Mouse (Mus musculus): ENCODE data around the gene Iqsec1. TPM values are rescaled to one million over a fixed set of nuclear protein-coding genes. Genes with fewer than 3 reads are reported as not detected.
A peak's percentile ranks its signal among the peaks of the same experiment; 100 is the strongest.

Iqsec1 gene
- total and polyA plus RNA-seq, 2 experiments from 2014 or later = 21.8 to 103 TPM

DNA sequence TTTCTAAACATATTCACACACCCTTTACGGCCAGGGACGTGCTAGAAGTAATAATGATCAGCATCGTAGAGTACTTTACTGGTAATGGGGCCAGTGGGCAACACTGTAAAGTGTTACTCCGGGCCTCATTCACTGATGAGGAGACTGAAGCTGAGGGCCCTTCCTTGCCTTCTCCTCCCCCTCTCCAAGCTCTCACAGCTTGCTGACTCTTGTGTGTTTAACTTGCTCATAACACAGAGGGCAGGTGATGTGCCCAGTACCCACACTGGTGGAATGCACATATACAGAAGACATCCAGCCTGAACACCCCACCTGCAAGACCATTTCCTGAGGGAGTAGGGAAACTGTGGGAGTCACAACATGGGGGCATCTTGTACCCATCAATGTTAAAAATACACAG lies 271.6 kb downstream of the Iqsec1 start:
- peaks cover 7% of the 10 kb centered on the region for H3K4me1 ChIP-seq (ENCODE audit: insufficient read depth)
- ATAC-seq (no peak), DNase-seq (no peak)
- H3K4me2 ChIP-seq (ENCODE audit: low read depth) = peak overlapping the region; percentile 75
- TF ChIP-seq CTCF (IDR thresholded peaks at IDR 0.05; ENCODE audit: low read depth) = no peak
- H3K9me3 ChIP-seq (ENCODE audit: low read length) = no peaks in the 10 kb centered on the region
- peak overlapping the region; percentile 45 for H3K4me3 ChIP-seq (ENCODE audit: low read depth, low read length)
- no peak overlapping the region for H3K9ac ChIP-seq
- H3K27me3 ChIP-seq (ENCODE audit: insufficient read depth, low read length) = no peaks in the 10 kb centered on the region
- no peak overlapping the region for H3K27ac ChIP-seq (ENCODE audit: low read depth, low read length)
- WGBS = 38% methylated on average over 4 of the region's 4 CpGs
- no peaks in the 10 kb centered on the region for H3K36me3 ChIP-seq (ENCODE audit: insufficient read depth)

DNA sequence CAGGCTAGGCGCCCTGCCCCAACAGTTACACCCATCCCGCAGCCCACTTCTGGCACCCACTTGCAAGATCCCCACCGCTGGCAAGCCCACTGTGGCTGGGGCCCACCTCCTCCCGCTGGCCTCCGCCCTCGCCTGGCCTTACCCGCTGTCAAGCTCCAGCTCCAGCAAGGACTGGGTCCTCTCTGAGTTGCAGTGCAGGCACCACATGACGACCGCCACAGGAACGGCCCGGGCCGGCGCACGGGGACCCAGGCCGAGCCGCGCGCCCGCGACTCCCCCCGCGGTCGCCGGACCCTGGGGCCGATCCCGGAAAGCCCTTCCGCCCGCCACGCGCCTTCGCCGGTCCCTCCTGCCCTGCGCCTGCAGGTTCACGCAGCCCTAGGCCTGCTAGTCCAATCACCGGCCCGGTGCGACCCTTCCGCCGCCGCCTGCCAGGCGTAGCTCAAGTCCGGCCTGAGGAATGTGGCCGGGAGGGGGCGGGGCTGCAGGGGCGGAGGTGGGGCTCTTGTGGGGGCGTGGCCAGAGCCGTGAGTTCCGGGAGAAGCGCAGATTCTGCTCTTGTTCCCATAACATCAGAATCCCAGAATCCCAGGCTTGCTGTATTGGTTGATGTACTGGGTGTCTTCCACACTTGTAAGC lies 272.3 kb downstream of the Iqsec1 start:
- H3K36me3 ChIP-seq (ENCODE audit: insufficient read depth) = no peaks in the 10 kb centered on the region
- H3K4me1 ChIP-seq (ENCODE audit: insufficient read depth) = peaks cover 7% of the 10 kb centered on the region
- ATAC-seq = peak; percentile 63
- TF ChIP-seq CTCF (IDR thresholded peaks at IDR 0.05; ENCODE audit: low read depth) = no peak
- WGBS = 4% methylated on average over 48 of the region's 49 CpGs
- H3K4me2 ChIP-seq (ENCODE audit: low read depth) = peak overlapping the region; percentile 75
- H3K9me3 ChIP-seq (ENCODE audit: low read length) = no peaks in the 10 kb centered on the region
- H3K27me3 ChIP-seq (ENCODE audit: insufficient read depth, low read length) = no peaks in the 10 kb centered on the region
- H3K27ac ChIP-seq (ENCODE audit: low read depth, low read length) = peak overlapping the region; percentile 16; the same call in 1 of the 2 replicates
- H3K4me3 ChIP-seq (ENCODE audit: low read depth, low read length) = peak overlapping the region; percentile 45
- H3K9ac ChIP-seq = peak overlapping the region; percentile 51
- peak; percentile 47 for DNase-seq

DNA sequence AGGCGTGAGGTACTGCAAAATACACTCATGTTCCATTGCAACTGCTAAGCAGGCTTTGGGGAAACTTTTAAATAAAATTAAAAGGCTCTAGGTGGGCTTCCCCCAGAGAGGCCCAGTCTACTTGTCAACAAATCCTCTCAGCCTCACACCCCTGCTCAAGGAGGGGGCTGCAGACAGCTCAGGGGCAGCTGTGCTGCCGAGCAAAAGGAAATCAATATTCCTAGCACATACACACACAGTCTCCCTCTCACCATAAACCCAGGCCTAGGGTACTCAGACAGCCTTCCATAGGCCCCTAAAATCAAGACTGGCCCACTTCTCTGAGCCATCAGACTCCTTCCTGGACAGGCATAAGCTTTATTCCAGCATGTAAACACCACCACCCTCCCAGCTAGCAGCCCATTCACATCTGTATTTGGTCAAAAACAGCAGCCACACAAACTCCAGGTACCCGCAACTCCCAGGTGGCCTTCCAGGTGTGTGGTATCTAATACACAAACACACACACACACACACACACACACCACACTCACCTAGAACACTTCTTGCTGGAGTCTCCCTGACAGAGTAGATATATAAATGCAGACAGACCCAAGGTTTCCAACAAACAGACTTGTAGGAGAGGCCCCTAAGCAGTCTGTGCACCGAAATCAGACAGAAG lies 273.1 kb downstream of the Iqsec1 start:
- peak overlapping the region; percentile 45; the same call in 1 of the 2 replicates for H3K4me3 ChIP-seq (ENCODE audit: low read depth, low read length)
- WGBS = 59% methylated on average over 4 of the region's 4 CpGs
- H3K9me3 ChIP-seq (ENCODE audit: low read length) = no peaks in the 10 kb centered on the region
- peaks cover 7% of the 10 kb centered on the region for H3K4me1 ChIP-seq (ENCODE audit: insufficient read depth)
- no peaks in the 10 kb centered on the region for H3K36me3 ChIP-seq (ENCODE audit: insufficient read depth)
- peak overlapping the region; percentile 51 for H3K9ac ChIP-seq
- TF ChIP-seq CTCF (IDR thresholded peaks at IDR 0.05; ENCODE audit: low read depth) = no peak
- H3K27ac ChIP-seq (ENCODE audit: low read depth, low read length) = 0 out of 2 replicates have a peak overlapping the region, but pooled peaks have one; percentile 21
- peak; percentile 42 for ATAC-seq
- no peak for DNase-seq
- no peaks in the 10 kb centered on the region for H3K27me3 ChIP-seq (ENCODE audit: insufficient read depth, low read length)
- H3K4me2 ChIP-seq (ENCODE audit: low read depth) = peak overlapping the region; percentile 75

DNA sequence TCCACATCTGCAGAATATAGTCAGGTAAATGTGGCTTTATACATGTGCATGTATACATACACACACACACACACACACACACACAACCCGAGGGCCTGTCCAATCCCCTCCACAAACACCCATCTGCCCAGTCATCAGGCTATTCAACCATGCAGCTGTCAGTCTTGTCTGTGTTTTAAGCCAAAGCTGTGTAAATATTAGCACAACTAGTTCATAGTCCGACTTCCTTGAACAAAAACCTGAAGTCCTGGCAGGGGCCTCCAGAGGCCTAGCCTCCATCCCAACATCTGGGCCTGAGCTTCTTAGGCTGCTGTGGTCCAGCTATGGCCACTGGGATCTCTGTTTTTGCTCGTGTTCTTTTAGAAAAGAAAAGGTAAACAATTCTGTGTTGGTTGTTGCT lies 274.8 kb downstream of the Iqsec1 start:
- Histone ChIP-seq H3K36me3 (ENCODE audit: insufficient read depth) (no peaks in the 10 kb centered on the region), H3K9ac (no peak overlapping the region), H3K4me2 (ENCODE audit: low read depth) (no peak overlapping the region), H3K27ac (ENCODE audit: low read depth, low read length) (no peak overlapping the region), H3K9me3 (ENCODE audit: low read length) (no peaks in the 10 kb centered on the region), H3K27me3 (ENCODE audit: insufficient read depth, low read length) (no peaks in the 10 kb centered on the region), H3K4me3 (ENCODE audit: low read depth, low read length) (no peak overlapping the region), H3K4me1 (ENCODE audit: insufficient read depth) (peaks cover 7% of the 10 kb centered on the region)
- no peak for TF ChIP-seq CTCF (IDR thresholded peaks at IDR 0.05; ENCODE audit: low read depth)
- 38% methylated on average over 3 of the region's 3 CpGs for WGBS
- ATAC-seq (no peak), DNase-seq (no peak)

DNA sequence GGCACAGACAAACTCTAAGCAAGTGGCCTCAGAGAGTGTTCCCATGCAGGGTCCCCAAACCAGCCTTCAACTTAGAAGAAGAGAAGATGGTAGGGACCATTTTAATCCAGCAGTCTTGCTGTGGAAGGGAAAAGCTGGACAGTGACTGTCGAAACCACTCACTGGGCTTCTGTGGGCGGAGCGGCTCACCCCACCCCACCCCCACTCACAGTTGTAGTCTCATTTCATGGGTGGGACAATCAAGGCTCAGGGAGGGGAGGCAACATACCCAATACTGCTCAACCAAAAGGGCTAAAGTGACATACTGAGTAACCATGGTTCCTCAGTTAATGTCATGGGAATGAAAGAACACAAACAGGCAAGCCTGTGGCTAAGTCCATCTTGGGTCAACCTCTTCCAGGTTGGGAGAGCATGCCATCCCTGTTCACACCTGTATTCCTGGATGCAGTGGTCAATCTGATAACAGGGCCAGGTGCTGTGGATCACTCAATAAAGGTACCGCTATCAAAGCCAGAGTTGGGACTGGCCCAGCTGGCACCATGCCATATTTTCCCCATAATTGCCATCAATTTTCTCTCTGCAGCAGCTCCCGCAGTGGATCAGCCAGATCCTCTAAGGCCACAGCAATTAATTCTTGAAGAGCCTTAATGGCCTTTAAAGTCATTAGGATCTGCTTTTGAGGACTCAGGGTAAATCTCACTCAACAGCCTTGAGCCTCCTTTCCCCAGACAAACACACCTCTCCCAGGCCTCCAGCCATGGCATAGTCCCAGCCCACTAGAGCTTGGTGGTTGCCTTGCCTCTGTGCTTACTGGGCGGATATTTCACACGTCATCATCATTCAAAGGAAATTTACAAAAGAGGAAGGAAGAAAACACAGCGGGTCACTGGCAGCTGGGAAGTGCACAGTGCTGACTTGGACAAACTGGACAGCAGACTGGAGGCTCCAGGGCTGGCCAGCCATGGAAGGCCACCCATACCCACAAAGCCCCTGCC lies 275.7 kb downstream of the Iqsec1 start:
- peaks cover 9% of the 10 kb centered on the region for H3K4me1 ChIP-seq (ENCODE audit: insufficient read depth)
- H3K27me3 ChIP-seq (ENCODE audit: insufficient read depth, low read length) = no peaks in the 10 kb centered on the region
- no peaks in the 10 kb centered on the region for H3K9me3 ChIP-seq (ENCODE audit: low read length)
- no peak for DNase-seq
- no peak overlapping the region for H3K4me3 ChIP-seq (ENCODE audit: low read depth, low read length)
- ATAC-seq = peak; percentile 32
- peak overlapping the region; percentile 15; the same call in 1 of the 2 replicates for H3K27ac ChIP-seq (ENCODE audit: low read depth, low read length)
- WGBS = 41% methylated on average over 8 of the region's 8 CpGs
- H3K4me2 ChIP-seq (ENCODE audit: low read depth) = no peak overlapping the region
- H3K9ac ChIP-seq = no peak overlapping the region
- no peaks in the 10 kb centered on the region for H3K36me3 ChIP-seq (ENCODE audit: insufficient read depth)
- no peak for TF ChIP-seq CTCF (IDR thresholded peaks at IDR 0.05; ENCODE audit: low read depth)

DNA sequence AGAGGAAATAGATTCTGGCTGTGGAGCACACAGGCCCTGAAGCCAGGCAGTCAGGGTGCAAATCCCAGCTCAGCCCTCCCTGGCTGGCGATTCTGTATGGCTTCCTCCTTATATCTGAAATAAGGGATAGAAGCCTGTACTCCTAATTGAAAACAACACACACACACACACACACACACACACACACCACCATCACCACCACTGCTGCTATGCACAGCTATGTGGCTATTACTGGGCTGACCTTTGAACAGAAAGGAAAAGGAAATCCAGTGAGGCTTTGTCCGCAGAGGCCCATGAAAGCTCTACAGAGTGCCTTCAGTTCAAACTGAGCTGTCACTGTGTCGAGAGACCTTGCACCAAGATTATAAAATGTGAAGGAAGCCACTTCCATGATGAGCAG lies 276.4 kb downstream of the Iqsec1 start:
- Histone ChIP-seq H3K36me3 (ENCODE audit: insufficient read depth) (no peaks in the 10 kb centered on the region), H3K4me3 (ENCODE audit: low read depth, low read length) (no peak overlapping the region), H3K27me3 (ENCODE audit: insufficient read depth, low read length) (no peaks in the 10 kb centered on the region), H3K4me2 (ENCODE audit: low read depth) (no peak overlapping the region), H3K9me3 (ENCODE audit: low read length) (no peaks in the 10 kb centered on the region), H3K9ac (no peak overlapping the region), H3K4me1 (ENCODE audit: insufficient read depth) (peaks cover 11% of the 10 kb centered on the region), H3K27ac (ENCODE audit: low read depth, low read length) (no peak overlapping the region)
- DNase-seq (no peak), ATAC-seq (no peak)
- no peak for TF ChIP-seq CTCF (IDR thresholded peaks at IDR 0.05; ENCODE audit: low read depth)
- WGBS = 49% methylated on average over 3 of the region's 3 CpGs

Measured in forebrain, postnatal 0 days (tissue).